Mouse (Mus musculus) intestine, embryonic 14.5 days (tissue): ENCODE measurements around the gene Synj2. TPM values are rescaled to one million over a fixed set of nuclear protein-coding genes. Genes with fewer than 3 reads are reported as not detected.

Experiments used
- ATAC-seq: fragments of 200-750 bp; cut with Nextera tagmentation; replicated peaks from 2 replicates; pipeline ENCODE4 v1.8.0; 2017; ENCODE audit warnings: low read depth, moderate number of reproducible peaks, moderate TSS enrichment, moderate library complexity; ENCODE audit not compliant: low FRiP score, low TSS enrichment
- DNase-seq: peaks from one replicate; pipeline ENCODE4 v3.0.0-alpha.2; 2018; ENCODE audit warnings: low spot score
- H3K27ac ChIP-seq: fragments of 300-500 bp; sonication (generic); 2 replicates; pipeline ENCODE4 v1.5.1; 2014; ENCODE audit warnings: low read depth, mild to moderate bottlenecking, control low read depth
- H3K27me3 ChIP-seq: fragments of 300-500 bp; sonication (generic); replicated peaks from 2 replicates; pipeline ENCODE4 v1.6.1; 2014; ENCODE audit warnings: low read length, control low read depth; ENCODE audit not compliant: control insufficient read depth, insufficient read depth
- H3K36me3 ChIP-seq: fragments of 300-500 bp; sonication (generic); 2 replicates; pipeline ENCODE4 v1.6.1; 2014; ENCODE audit warnings: low read length, control low read depth; ENCODE audit not compliant: control insufficient read depth, insufficient read depth
- H3K4me1 ChIP-seq: fragments of 300-500 bp; sonication (generic); replicated peaks from 2 replicates; pipeline ENCODE4 v1.6.1; 2014; ENCODE audit warnings: low read length, control low read depth, mixed read lengths; ENCODE audit not compliant: control insufficient read depth, insufficient read depth
- H3K4me2 ChIP-seq: fragments of 300-500 bp; sonication (generic); 2 replicates; pipeline ENCODE4 v1.6.1; 2014; ENCODE audit warnings: low read length
- H3K4me3 ChIP-seq: fragments of 300-500 bp; sonication (generic); 2 replicates; pipeline ENCODE4 v1.5.1; 2014; ENCODE audit warnings: low read depth, low read length, control low read depth, mixed read lengths
- H3K9ac ChIP-seq: fragments of 300-500 bp; sonication (generic); 2 replicates; pipeline ENCODE4 v1.6.1; 2014; ENCODE audit warnings: mild to moderate bottlenecking, low read length
- H3K9me3 ChIP-seq: fragments of 300-500 bp; sonication (generic); 2 replicates; pipeline ENCODE4 v1.6.1; 2016; ENCODE audit warnings: low read length, control low read depth; ENCODE audit not compliant: control insufficient read depth
- WGBS: fragments of 180-500 bp; shearing (Covaris S2); extraction: QIAGEN DNeasy Blood & Tissue Kit; methylation state at CpG from one replicate; pipeline ENCODE4 v1.1.7; 2014; 5-methylcytosine and 5-hydroxymethylcytosine counted together
- polyA plus RNA-seq: library from polyadenylated mRNA; unstranded; fragments of >200 nt; fragmentation: Nextera tagmentation; extraction: Ambion mirVana; gene quantifications from 2 replicates; pipeline ENCODE4 v1.2.1, GENCODE M21; 2014

Synj2 gene
- polyA plus RNA-seq, 1 experiment from 2014 or later: 9.0 TPM

GRCm38 (mm10) chr17:5996589-5996988 is 55.5 kb downstream of the Synj2 start:
- ATAC-seq (no peak), DNase-seq (no peak)
- Histone ChIP-seq H3K4me1 (0 out of 2 replicates have a peak, but pooled peaks cover 7% of the 10 kb centered on the region), H3K4me3 (no peak overlapping the region), H3K9me3 (no peaks in the 10 kb centered on the region), H3K27me3 (no peaks in the 10 kb centered on the region), H3K36me3 (peaks cover 11% of the 10 kb centered on the region), H3K4me2 (no peak overlapping the region), H3K9ac (no peak overlapping the region), H3K27ac (no peak overlapping the region)
- WGBS: 79% methylated on average over 14 of the region's 14 CpGs

DNA sequence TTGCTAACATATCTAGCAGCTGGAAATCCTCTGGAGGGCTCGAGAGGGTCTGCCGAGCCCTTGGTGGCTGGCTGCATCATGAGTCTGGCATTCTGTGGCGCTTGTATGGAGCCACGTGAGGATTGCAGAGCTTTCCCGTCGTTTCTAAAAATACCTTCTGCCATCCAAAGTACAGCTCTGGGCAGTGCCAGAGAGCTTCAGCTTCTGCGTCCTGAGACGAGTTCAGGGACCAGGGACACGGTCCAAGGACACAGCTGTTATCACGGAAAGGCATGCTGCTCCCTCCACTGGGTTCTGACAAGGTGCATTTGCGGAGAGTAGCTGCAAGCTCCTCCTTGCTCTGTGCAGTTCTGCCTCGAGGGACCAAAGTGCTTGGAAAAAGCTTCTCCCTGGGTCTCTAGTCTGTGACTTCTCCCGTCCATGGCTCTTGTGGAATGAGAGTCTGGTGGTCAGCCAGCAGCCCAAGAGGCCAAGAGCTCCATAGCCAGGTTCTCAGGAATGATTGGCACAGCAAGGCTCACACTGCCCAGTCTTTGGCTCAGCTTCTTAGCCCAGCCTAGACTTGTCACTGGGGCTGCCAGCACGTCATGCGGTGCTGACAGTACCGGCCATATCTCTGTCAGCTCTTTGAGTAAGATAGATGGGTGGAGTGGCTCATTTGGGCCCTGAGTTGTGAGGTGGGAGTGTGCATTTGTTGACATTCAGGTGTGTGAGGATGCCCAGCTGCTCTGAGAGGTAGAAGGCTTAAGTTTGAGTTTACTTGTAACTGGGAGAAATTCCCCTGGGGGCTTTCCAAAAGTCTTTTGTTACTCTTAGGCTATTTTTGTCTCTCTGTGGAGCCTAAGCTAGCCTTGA is 56.5 kb downstream of the Synj2 start:
- ATAC-seq (no peak), DNase-seq (no peak)
- Histone ChIP-seq H3K4me2 (no peak overlapping the region), H3K36me3 (peaks cover 11% of the 10 kb centered on the region; the same call in 1 of the 2 replicates), H3K9me3 (no peaks in the 10 kb centered on the region), H3K4me3 (no peak overlapping the region), H3K27me3 (no peaks in the 10 kb centered on the region), H3K9ac (no peak overlapping the region), H3K27ac (no peak overlapping the region), H3K4me1 (0 out of 2 replicates have a peak, but pooled peaks cover 7% of the 10 kb centered on the region)
- WGBS: 69% methylated on average over 16 of the region's 16 CpGs

DNA sequence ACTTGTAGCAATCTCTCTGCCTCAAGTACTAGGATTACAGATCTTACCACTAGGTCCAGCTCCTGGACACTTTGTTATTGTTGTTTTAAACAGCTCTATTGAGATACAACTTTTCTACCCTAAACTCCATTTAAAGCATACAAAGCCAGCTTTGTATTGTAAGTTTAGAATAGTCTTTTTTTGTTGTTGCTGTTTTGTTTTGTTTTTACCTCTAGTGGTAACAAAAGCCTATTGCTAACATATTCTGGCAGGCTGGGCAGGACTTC is 57.1 kb downstream of the Synj2 start:
- DNase-seq: no peak
- no peaks in the 10 kb centered on the region for H3K9me3 ChIP-seq
- no peak overlapping the region for H3K4me3 ChIP-seq
- no peaks in the 10 kb centered on the region for H3K27me3 ChIP-seq
- 0 out of 2 replicates have a peak, but pooled peaks cover 3% of the 10 kb centered on the region for H3K4me1 ChIP-seq
- no peak overlapping the region for H3K27ac ChIP-seq
- no peak for ATAC-seq
- H3K9ac ChIP-seq: no peak overlapping the region
- no peak overlapping the region for H3K4me2 ChIP-seq
- peaks cover 16% of the 10 kb centered on the region for H3K36me3 ChIP-seq

GRCm38 (mm10) chr17:5999039-5999543 is 58.0 kb downstream of the Synj2 start:
- H3K9me3 ChIP-seq: no peaks in the 10 kb centered on the region
- WGBS: 74% methylated on average over 5 of the region's 5 CpGs
- H3K4me2 ChIP-seq: no peak overlapping the region
- no peak overlapping the region for H3K27ac ChIP-seq
- DNase-seq (no peak), ATAC-seq (no peak)
- H3K36me3 ChIP-seq: peaks cover 24% of the 10 kb centered on the region
- no peaks in the 10 kb centered on the region for H3K4me1 ChIP-seq
- no peaks in the 10 kb centered on the region for H3K27me3 ChIP-seq
- no peak overlapping the region for H3K9ac ChIP-seq
- no peak overlapping the region for H3K4me3 ChIP-seq

DNA sequence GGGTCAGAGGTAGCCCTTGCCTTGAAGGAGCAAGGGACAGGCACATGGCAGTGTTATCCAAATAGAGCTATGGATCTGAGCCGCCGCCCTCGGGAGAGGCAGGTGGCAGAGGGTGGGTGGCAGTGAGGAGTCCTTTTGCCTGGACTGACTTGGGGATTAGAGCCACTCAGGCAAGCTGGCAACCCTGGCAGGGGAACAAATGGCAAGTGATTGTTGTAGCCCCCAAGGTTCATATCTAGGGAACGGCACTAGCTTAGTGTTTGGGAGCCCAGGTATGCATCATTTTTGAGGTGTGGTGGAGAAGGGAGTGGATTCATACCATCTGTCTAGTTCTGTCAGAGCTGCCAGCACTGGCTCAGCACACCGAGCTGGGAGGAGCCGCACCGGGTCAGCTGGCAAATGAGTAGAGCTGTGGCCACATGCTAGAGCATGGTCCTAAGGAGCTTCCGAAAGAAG is 59.8 kb downstream of the Synj2 start:
- no peak overlapping the region for H3K9ac ChIP-seq
- no peak overlapping the region for H3K4me2 ChIP-seq
- WGBS: 84% methylated on average over 8 of the region's 8 CpGs
- no peak for ATAC-seq
- H3K27ac ChIP-seq: no peak overlapping the region
- no peaks in the 10 kb centered on the region for H3K27me3 ChIP-seq
- no peak overlapping the region for H3K4me3 ChIP-seq
- H3K36me3 ChIP-seq: peaks cover 24% of the 10 kb centered on the region
- peaks cover 11% of the 10 kb centered on the region for H3K4me1 ChIP-seq
- DNase-seq: no peak
- no peaks in the 10 kb centered on the region for H3K9me3 ChIP-seq

DNA sequence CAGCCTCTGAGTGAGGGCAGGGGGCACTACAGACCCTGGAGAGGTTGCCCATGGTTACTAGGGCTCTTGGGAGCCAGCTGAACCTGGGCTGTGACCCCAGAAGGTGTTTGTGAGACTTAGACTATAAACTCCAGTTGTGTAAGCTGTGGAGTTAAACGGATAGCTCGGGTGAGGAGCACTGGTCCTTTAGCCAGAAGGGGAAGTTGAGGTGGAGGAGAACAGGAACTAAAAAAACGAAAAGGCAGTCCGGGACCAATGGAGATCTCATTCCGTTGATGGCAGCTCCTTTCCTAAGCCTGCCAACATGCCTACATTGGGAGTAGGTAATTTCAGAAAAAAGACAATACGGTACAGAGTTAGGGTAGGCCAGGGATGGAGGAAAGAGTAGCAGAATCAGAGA is 60.3 kb downstream of the Synj2 start:
- Histone ChIP-seq H3K9me3 (no peaks in the 10 kb centered on the region), H3K9ac (no peak overlapping the region), H3K4me3 (no peak overlapping the region), H3K36me3 (peaks cover 24% of the 10 kb centered on the region), H3K4me2 (no peak overlapping the region), H3K27ac (no peak overlapping the region), H3K27me3 (no peaks in the 10 kb centered on the region), H3K4me1 (peaks cover 14% of the 10 kb centered on the region)
- no peak for ATAC-seq
- DNase-seq: no peak
- 84% methylated on average over 6 of the region's 6 CpGs for WGBS

DNA sequence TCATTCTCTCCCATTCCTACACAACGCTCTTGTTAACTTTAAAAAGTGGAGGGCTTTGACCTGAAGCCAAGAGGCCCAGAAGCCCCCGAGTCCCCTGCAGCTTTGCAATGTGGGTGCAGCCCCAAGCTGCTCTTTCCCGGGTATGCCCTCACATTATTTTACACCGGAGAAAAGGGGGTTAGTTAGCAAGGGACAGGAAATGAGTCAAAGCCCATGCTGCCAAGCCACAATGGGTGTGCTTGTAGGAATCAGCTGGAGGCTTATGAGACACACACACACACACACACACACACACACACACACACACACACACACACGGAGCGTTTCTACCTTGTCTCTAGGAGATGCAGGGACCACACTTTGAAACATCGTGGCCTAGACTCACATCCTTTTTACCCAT is 60.8 kb downstream of the Synj2 start:
- no peaks in the 10 kb centered on the region for H3K27me3 ChIP-seq
- H3K27ac ChIP-seq: no peak overlapping the region
- WGBS: 72% methylated on average over 7 of the region's 7 CpGs
- peaks cover 17% of the 10 kb centered on the region for H3K4me1 ChIP-seq
- ATAC-seq (no peak), DNase-seq (no peak)
- H3K4me2 ChIP-seq: no peak overlapping the region
- peaks cover 24% of the 10 kb centered on the region for H3K36me3 ChIP-seq
- H3K9me3 ChIP-seq: no peaks in the 10 kb centered on the region
- no peak overlapping the region for H3K4me3 ChIP-seq
- no peak overlapping the region for H3K9ac ChIP-seq

DNA sequence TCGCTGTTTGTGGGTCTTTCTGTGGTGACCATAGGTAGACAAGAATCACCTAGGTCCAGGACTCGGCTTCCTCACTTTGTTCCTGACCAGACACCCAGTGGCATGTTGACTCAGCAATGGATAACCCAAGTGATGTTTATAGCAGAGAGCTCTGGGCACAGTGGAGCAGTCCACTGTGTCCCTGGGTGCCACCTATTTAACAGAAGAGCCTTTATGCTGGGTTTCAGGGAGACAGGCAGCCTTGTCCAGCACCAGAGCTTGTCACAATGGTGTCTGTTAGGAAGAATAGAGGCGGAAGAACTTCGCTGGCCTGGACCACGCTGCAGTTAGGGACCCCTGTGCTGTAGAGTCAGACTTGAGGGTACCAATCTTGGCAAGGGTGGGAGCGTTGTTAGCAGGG is 61.5 kb downstream of the Synj2 start:
- Histone ChIP-seq H3K9ac (no peak overlapping the region), H3K27me3 (no peaks in the 10 kb centered on the region), H3K4me2 (no peak overlapping the region), H3K4me3 (no peak overlapping the region), H3K4me1 (peaks cover 17% of the 10 kb centered on the region), H3K27ac (no peak overlapping the region), H3K9me3 (no peaks in the 10 kb centered on the region), H3K36me3 (peaks cover 24% of the 10 kb centered on the region)
- WGBS: 97% methylated on average over 6 of the region's 6 CpGs
- no peak for ATAC-seq
- DNase-seq: no peak

- H3K9me3 ChIP-seq: no peaks in the 10 kb centered on the region
- no peak overlapping the region for H3K4me2 ChIP-seq
- no peak overlapping the region for H3K9ac ChIP-seq
- no peak overlapping the region for H3K27ac ChIP-seq
- no peaks in the 10 kb centered on the region for H3K27me3 ChIP-seq
- peaks cover 17% of the 10 kb centered on the region for H3K4me1 ChIP-seq
- DNase-seq: no peak
- ATAC-seq: no peak
- H3K4me3 ChIP-seq: no peak overlapping the region
- H3K36me3 ChIP-seq: peaks cover 24% of the 10 kb centered on the region
- 93% methylated on average over 6 of the region's 6 CpGs for WGBS
Observed at GRCm38 (mm10) chr17:6003661-6004060, 62.6 kb downstream of the Synj2 start.
